Mouse (Mus musculus): ENCODE measurements around the gene Plekho1. TPM values are rescaled to one million over a fixed set of nuclear protein-coding genes. Genes with fewer than 3 reads are reported as not detected.

Plekho1 gene
- polyA plus RNA-seq (2012; rRNA removed): 16.3 and 19.0 TPM in 2 replicates

DNA sequence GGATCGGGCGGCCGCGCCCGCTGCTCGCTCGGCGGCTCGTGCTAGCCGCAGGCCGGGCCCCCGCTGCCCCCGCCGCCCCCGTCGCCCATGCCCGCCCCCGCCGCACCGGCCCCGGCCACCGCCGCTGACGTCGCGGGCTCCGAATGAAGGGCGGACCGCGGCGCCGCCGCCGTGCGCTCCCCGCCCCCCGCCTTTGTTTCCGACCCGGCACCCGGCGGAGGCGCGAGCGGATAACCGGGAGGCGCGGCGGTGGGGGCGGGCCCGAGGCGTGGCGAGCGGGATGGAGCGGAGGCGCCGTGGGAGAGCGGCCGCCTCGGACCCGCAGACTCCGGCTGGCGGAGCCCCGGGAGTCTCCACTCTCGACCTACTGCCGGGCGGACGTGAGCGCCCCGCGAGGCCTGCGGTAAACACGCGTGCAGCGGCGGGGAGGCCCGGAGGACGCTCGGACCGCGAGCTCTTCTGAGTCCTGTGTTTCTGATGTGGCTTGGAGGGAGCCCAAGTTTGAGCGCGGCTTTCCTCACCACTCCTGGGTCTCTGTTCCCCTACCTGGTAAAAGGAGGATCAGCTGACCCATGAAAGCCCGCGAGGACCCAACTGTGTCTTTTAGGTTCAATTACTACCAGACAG is at the start of gene Plekho1:
TSS of gene Plekho1 (minus strand) at position 200 of the 627 bp plus-strand sequence.

Other genes with a start within 250 kb of the Plekho1 start
- gene Tars2, start 235.8 kb downstream of the Plekho1 start, polyA plus RNA-seq (2012; rRNA removed): 17.8 and 20.3 TPM in 2 replicates
- 4.3 and 5.5 TPM in 2 replicates for gene Rprd2, start 177.1 kb downstream of the Plekho1 start, polyA plus RNA-seq (2012; rRNA removed)
- gene Prpf3, start 140.1 kb downstream of the Plekho1 start, polyA plus RNA-seq (2012; rRNA removed): 12.6 and 13.8 TPM in 2 replicates
- 95.6 and 96.2 TPM in 2 replicates for gene Mrps21, start 124.5 kb downstream of the Plekho1 start, polyA plus RNA-seq (2012; rRNA removed)
- gene Ciart, start 113.8 kb downstream of the Plekho1 start, polyA plus RNA-seq (2012; rRNA removed): 0.85 and 1.1 TPM in 2 replicates
- 5.3 and 6.8 TPM in 2 replicates for gene BC028528, start 104.0 kb downstream of the Plekho1 start, polyA plus RNA-seq (2012; rRNA removed)
- 27.8 and 30.9 TPM in 2 replicates for gene Aph1a, start 102.0 kb downstream of the Plekho1 start, polyA plus RNA-seq (2012; rRNA removed)
- 9.3 and 12.0 TPM in 2 replicates for gene Car14, start 91.3 kb downstream of the Plekho1 start, polyA plus RNA-seq (2012; rRNA removed)
- 59.5 and 63.3 TPM in 2 replicates for gene Anp32e, start 66.8 kb downstream of the Plekho1 start, polyA plus RNA-seq (2012; rRNA removed)
- gene Vps45, start 62.5 kb upstream of the Plekho1 start, polyA plus RNA-seq (2012; rRNA removed): 4.7 and 5.3 TPM in 2 replicates
- 3.6 and 3.7 TPM in 2 replicates for gene Otud7b, start 108.5 kb upstream of the Plekho1 start, polyA plus RNA-seq (2012; rRNA removed)
- 9.6 and 12.3 TPM in 2 replicates for gene Mtmr11, start 166.0 kb upstream of the Plekho1 start, polyA plus RNA-seq (2012; rRNA removed)
- gene Sf3b4, start 176.3 kb upstream of the Plekho1 start, polyA plus RNA-seq (2012; rRNA removed): 26.1 and 26.7 TPM in 2 replicates
- gene Sv2a, start 185.2 kb upstream of the Plekho1 start, polyA plus RNA-seq (2012; rRNA removed): 0.30 and 0.41 TPM in 2 replicates
- 29.2 and 31.1 TPM in 2 replicates for gene Bola1, start 223.7 kb upstream of the Plekho1 start, polyA plus RNA-seq (2012; rRNA removed)
- 0.42 and 0.82 TPM in 2 replicates for gene Hist2h2ab, start 223.9 kb upstream of the Plekho1 start, polyA plus RNA-seq (2012; rRNA removed)
- 7.7 and 8.1 TPM in 2 replicates for gene Hist2h2ac, start 224.9 kb upstream of the Plekho1 start, polyA plus RNA-seq (2012; rRNA removed)
- 8.3 and 14.1 TPM in 2 replicates for gene Hist2h2be, start 225.1 kb upstream of the Plekho1 start, polyA plus RNA-seq (2012; rRNA removed)
- 31.1 and 37.7 TPM in 2 replicates for gene Hist2h3c2, start 243.1 kb upstream of the Plekho1 start, polyA plus RNA-seq (2012; rRNA removed)
- gene Hist2h2aa2, start 244.3 kb upstream of the Plekho1 start, polyA plus RNA-seq (2012; rRNA removed): 39.3 and 40.4 TPM in 2 replicates
- 83.3 and 119 TPM in 2 replicates for gene Hist2h2aa1, start 249.5 kb upstream of the Plekho1 start, polyA plus RNA-seq (2012; rRNA removed)